Mouse (Mus musculus) stomach, postnatal 0 days (tissue): Measurements from ENCODE around the gene Smtnl1. TPM values are rescaled to one million over a fixed set of nuclear protein-coding genes. Genes with fewer than 3 reads are reported as not detected.

ENCODE experiments used
- ATAC-seq: fragments of 200-750 bp; cut with Nextera tagmentation; 2 replicates; pipeline ENCODE4 v1.8.0; 2017; ENCODE audit not compliant: low FRiP score, low TSS enrichment
- DNase-seq: peaks from one replicate; pipeline ENCODE4 v3.0.0-alpha.2; 2016; ENCODE audit warnings: low spot score
- H3K27ac ChIP-seq: fragments of 300-500 bp; sonication (generic); replicated peaks from 2 replicates; pipeline ENCODE4 v1.5.1; 2014; ENCODE audit warnings: mild to moderate bottlenecking, control low read depth
- H3K27me3 ChIP-seq: fragments of 300-500 bp; sonication (generic); 2 replicates; pipeline ENCODE4 v1.6.1; 2014; ENCODE audit warnings: low read length; ENCODE audit not compliant: control insufficient read depth, insufficient read depth
- H3K36me3 ChIP-seq: fragments of 300-500 bp; sonication (generic); 2 replicates; pipeline ENCODE4 v1.6.1; 2014; ENCODE audit warnings: low read length, mixed read lengths; ENCODE audit not compliant: control insufficient read depth, insufficient read depth
- H3K4me1 ChIP-seq: fragments of 300-500 bp; sonication (generic); replicated peaks from 2 replicates; pipeline ENCODE4 v1.6.1; 2014; ENCODE audit warnings: antibody characterized with exemption; ENCODE audit not compliant: control insufficient read depth, insufficient read depth
- H3K4me2 ChIP-seq: fragments of 300-500 bp; sonication (generic); replicated peaks from 2 replicates; pipeline ENCODE4 v1.6.1; 2014; ENCODE audit warnings: low read depth, mild to moderate bottlenecking, control low read depth, moderate library complexity
- H3K4me3 ChIP-seq: fragments of 300-500 bp; sonication (generic); 2 replicates; pipeline ENCODE4 v1.5.1; 2014; ENCODE audit warnings: low read depth, low read length, control low read depth
- H3K9ac ChIP-seq: fragments of 300-500 bp; sonication (generic); 2 replicates; pipeline ENCODE4 v1.6.1; 2014; ENCODE audit warnings: mild to moderate bottlenecking, low read length, control low read depth, mixed read lengths
- H3K9me3 ChIP-seq: fragments of 300-500 bp; sonication (generic); 2 replicates; pipeline ENCODE4 v1.6.1; 2016; ENCODE audit warnings: low read length; ENCODE audit not compliant: control insufficient read depth
- CTCF ChIP-seq: IDR thresholded peaks from 2 replicates; pipeline ENCODE4 v1.5.1; 2016; ENCODE audit warnings: antibody characterized with exemption, low read depth, mild to moderate bottlenecking, moderate library complexity
- EP300 ChIP-seq: optimal IDR thresholded peaks from 2 replicates; pipeline ENCODE3; 2016; ENCODE audit warnings: antibody characterized with exemption
- WGBS: fragments of 180-500 bp; shearing (Covaris S2); extraction: QIAGEN DNeasy Blood & Tissue Kit; methylation state at CpG from one replicate; pipeline ENCODE4 v1.1.7; 2014; 5-methylcytosine and 5-hydroxymethylcytosine counted together
- polyA plus RNA-seq: library from polyadenylated mRNA; unstranded; fragments of >200 nt; fragmentation: Nextera tagmentation; extraction: Ambion mirVana; gene quantifications from 2 replicates; pipeline ENCODE4 v1.2.1, GENCODE M21; 2015

Gene Smtnl1
- polyA plus RNA-seq, 1 experiment from 2014 or later: not detected

DNA sequence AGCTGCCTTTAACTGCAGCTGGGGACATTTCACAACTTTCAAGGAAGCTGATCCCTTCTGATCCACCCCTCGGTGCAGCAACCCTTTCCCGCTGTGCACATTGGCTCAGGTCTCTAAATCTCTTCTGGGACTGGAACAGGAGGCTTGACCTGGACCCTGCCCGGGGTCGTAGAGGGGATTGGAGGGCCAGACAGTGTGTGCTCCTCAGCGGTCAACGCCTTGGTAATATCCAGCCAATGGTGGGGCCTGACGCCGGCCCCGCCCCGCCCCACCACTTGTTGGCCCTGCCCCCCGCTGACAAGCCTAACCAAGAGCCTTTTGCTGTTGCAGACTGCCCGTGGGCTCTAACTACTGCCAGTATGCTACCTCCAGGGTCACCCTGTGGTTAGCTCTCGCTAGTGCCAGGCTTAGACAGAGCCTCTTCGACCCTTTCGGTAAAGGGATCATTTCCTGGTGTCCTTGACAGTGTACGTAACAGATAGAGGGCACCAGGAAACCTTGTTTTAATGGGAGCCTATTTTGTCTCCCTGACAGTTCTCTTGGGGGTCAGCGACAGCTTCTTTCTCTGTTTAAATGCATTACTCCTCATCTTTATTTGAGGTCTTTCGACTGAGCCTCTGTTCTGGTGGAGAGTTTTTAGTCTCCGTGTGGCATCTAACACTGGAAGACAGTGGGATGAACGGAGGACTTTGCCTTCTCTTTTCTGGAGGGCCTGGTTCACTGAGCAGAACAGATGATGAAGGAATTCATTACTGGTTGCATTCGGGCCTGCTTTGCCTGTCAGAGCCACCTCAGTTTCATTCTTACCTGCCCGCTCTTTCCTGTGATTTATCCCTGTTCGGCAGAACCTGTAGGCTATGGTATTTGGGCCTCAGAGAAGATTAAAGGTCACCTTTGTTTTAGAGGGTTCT is 28.9 kb upstream of the Smtnl1 start:
- peak overlapping the region; percentile 42; the same call in 1 of the 2 replicates for H3K4me2 ChIP-seq
- no peak overlapping the region for H3K9ac ChIP-seq
- ATAC-seq: peak; percentile 88
- no peaks in the 10 kb centered on the region for H3K27me3 ChIP-seq
- DNase-seq: peak; percentile 77
- no peaks in the 10 kb centered on the region for H3K4me1 ChIP-seq
- H3K4me3 ChIP-seq: no peak overlapping the region
- peak overlapping the region; percentile 59 for H3K27ac ChIP-seq
- 0 out of 2 replicates have a peak, but pooled peaks cover 5% of the 10 kb centered on the region for H3K36me3 ChIP-seq
- no peaks in the 10 kb centered on the region for H3K9me3 ChIP-seq
- TF ChIP-seq EP300 (no peak), CTCF (no peak)
- WGBS: 42% methylated on average over 23 of the region's 23 CpGs

DNA sequence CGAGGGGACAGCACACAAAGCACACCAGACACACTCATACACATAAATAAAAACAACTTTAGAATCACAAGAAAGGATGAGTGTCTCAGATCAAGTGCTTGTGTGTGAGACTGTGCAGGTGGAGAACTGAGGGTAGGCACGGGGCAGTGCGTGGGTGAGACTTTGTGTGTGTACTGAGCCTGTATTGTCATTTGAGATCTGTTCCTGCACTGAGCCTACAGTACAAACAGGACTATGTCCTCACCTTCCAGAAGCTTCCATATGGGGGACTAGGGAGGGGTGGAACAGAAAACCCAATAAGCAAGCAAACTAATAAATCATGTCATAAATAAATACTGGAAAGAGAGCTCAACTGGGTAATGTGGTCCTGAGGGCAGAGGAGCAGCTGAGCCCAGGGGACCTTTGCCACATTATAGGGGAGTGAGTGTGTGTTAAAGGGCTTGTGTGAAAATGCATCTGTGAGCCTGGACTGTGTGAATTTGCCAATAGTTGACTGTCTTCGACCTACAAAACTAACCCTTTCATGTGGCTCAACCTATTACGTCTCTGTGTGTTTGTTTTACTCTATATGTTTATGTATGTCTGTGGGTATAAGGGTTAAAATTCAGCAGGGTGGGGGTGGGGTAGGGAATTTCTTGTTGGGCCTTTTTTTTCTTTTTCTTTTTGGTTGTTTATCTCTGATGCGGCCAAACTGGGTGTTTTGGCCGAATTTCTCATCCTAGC is 28.1 kb upstream of the Smtnl1 start:
- Histone ChIP-seq H3K9me3 (no peaks in the 10 kb centered on the region), H3K27me3 (no peaks in the 10 kb centered on the region), H3K4me1 (no peaks in the 10 kb centered on the region), H3K27ac (peak overlapping the region; percentile 59; the same call in 1 of the 2 replicates), H3K36me3 (0 out of 2 replicates have a peak, but pooled peaks cover 5% of the 10 kb centered on the region), H3K4me2 (peak overlapping the region; percentile 42; the same call in 1 of the 2 replicates), H3K9ac (no peak overlapping the region), H3K4me3 (no peak overlapping the region)
- ATAC-seq (peak; percentile 67), DNase-seq (no peak)
- 50% methylated on average over 7 of the region's 7 CpGs for WGBS
- no peak for TF ChIP-seq CTCF
- no peak for TF ChIP-seq EP300

DNA sequence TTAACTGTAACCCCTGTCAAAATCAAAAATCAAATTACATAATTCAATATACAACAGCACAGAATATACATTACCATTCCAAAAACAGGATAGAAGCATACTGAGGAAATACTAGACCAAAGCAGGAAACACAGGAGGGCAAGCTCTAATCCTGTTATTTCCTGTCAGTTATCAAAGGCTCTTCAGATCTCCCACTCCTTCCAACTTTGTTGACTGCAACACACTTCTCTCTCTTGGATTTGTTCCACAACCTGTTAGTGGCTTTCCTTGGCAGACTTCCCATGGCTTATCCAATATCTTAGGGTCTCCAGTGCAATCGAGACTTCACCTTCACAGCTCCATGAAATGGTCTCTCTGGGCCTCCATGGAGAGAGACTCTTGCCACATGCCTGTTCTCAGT is 22.8 kb upstream of the Smtnl1 start:
- no peaks in the 10 kb centered on the region for H3K27me3 ChIP-seq
- H3K9me3 ChIP-seq: no peaks in the 10 kb centered on the region
- no peak overlapping the region for H3K4me2 ChIP-seq
- no peak for ATAC-seq
- H3K4me1 ChIP-seq: peaks cover 10% of the 10 kb centered on the region
- H3K9ac ChIP-seq: no peak overlapping the region
- H3K4me3 ChIP-seq: no peak overlapping the region
- TF ChIP-seq CTCF: no peak
- TF ChIP-seq EP300: no peak
- WGBS: 69% methylated on average over 1 of the region's 1 CpGs
- H3K36me3 ChIP-seq: no peaks in the 10 kb centered on the region
- no peak overlapping the region for H3K27ac ChIP-seq
- DNase-seq: no peak

DNA sequence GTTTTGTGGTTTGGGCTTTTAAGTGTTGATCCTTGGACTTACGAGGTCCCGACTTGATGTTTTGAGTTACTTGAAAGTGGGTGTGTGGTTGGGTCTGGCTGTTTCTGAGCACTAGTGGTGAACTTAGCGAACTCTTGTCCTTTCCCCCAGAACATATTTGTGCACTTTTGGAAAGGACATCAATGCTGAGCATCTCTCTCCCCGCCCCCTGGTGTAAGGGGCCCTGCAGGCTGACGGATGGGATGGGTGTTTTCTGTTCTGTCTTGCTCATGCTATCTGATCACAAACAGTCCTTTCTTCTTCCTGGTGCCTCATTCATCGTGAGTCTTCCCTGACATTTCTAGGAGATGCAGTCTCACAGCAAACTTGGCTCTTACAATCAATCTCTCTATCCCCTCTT is 21.2 kb upstream of the Smtnl1 start:
- ATAC-seq: no peak
- 70% methylated on average over 6 of the region's 6 CpGs for WGBS

DNA sequence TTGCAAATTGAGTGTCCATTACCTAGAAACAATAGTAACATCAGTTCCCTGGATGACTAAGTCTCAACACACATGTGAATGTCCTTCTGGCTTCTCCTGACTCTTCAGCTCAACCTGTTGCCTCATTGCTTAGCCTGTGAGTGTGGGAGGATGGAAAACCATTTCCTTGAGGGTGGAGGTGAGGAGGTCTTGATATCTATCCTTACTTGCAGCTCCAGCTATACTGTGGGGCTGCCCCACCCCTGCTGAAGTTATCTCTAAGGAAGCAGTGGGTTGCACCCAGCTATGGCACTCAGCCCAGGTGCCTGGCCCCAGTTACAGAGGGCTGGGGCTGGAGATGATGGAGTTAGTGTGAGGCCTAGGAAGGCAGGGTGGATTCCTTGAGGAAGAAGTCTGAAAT is 19.5 kb upstream of the Smtnl1 start:
- no peaks in the 10 kb centered on the region for H3K27me3 ChIP-seq
- ATAC-seq (0 out of 2 replicates have a peak, but pooled peaks have one; percentile 16), DNase-seq (peak; percentile 32)
- H3K9me3 ChIP-seq: no peaks in the 10 kb centered on the region
- H3K27ac ChIP-seq: no peak overlapping the region
- no peak overlapping the region for H3K4me3 ChIP-seq
- no peak overlapping the region for H3K9ac ChIP-seq
- H3K4me2 ChIP-seq: no peak overlapping the region; the same call in 1 of the 2 replicates
- TF ChIP-seq CTCF: no peak
- no peaks in the 10 kb centered on the region for H3K36me3 ChIP-seq
- peaks cover 10% of the 10 kb centered on the region for H3K4me1 ChIP-seq

More for the DNA sequence above, 21.2 kb upstream of the Smtnl1 start:
- H3K4me1 ChIP-seq: peaks cover 10% of the 10 kb centered on the region
- no peaks in the 10 kb centered on the region for H3K36me3 ChIP-seq
- DNase-seq: no peak
- H3K4me2 ChIP-seq: no peak overlapping the region
- H3K27ac ChIP-seq: no peak overlapping the region
- TF ChIP-seq EP300 (no peak), CTCF (no peak)
- H3K9ac ChIP-seq: no peak overlapping the region
- no peaks in the 10 kb centered on the region for H3K9me3 ChIP-seq
- H3K4me3 ChIP-seq: no peak overlapping the region
- H3K27me3 ChIP-seq: no peaks in the 10 kb centered on the region
